In the genomic region with DNA sequence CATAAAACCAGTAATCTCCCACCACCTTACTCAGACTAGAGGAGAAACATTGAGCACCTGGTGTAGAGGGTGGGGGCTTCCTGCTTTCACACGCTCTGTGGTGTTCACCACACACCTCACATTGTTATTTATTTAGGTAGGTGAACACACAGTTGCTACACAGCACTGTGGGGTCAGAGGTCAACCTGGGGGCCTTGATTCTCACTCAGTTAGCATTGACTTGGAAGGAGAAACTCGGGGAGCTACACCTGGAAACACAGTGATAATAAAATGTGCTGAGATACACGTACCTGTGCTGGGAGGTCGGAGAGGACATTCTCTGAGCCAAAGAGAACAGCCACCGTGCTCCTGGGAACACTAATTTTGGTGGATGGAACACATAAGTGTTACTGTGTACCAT, we compare ENCODE assay signal across 28 mouse cellular contexts. TPM values are rescaled to one million over a fixed set of nuclear protein-coding genes. Genes with fewer than 3 reads are reported as not detected.
DNase-seq lines count a peak whose midpoint lies in the region; ATAC-seq and TF ChIP-seq lines count a peak whose summit lies in the region.
"Had no signal": no experiment of that assay in that cellular context is flagged by ENCODE, and none has a peak within 500 bp of the region (broad histone marks: within the 10 kb centered on the region; RNA-seq: fewer than 3 reads in every experiment).

No protein-coding gene starts in this region.

- no peak overlapping the region for H3K27ac ChIP-seq in kidney, embryonic 15.5 days
- H3K27ac ChIP-seq in testis, adult 2 months (ENCODE audit: control insufficient read depth, insufficient read depth, low read depth, low read length) = no peak overlapping the region
- H3K27ac ChIP-seq: embryonic facial prominence, embryonic 13.5 days; forebrain, embryonic 10.5 days; forebrain, embryonic 15.5 days; heart, embryonic 15.5 days; layer of hippocampus, adult 2 months; left cerebral cortex, adult 2 months; limb, embryonic 12.5 days; liver, embryonic 15.5 days; stomach, embryonic 15.5 days had no signal

- H3K9ac ChIP-seq in kidney, embryonic 15.5 days = no peak overlapping the region
- H3K9ac ChIP-seq: embryonic facial prominence, embryonic 13.5 days; forebrain, embryonic 15.5 days; heart, embryonic 15.5 days; limb, embryonic 12.5 days; liver, embryonic 15.5 days; lung, embryonic 14.5 days; stomach, embryonic 15.5 days had no signal

- DNase-seq in cerebellum, adult 11-12 months = peak; percentile 20
- no peak for DNase-seq in cerebellum, postnatal 36 days
- DNase-seq in kidney, adult 18-20 months = no peak
- DNase-seq in testis, postnatal 14 days (ENCODE audit: low spot score) = no peak
- DNase-seq in kidney, postnatal 14 days = peak; percentile 34
- DNase-seq: adrenal gland, adult 2 months; cerebellum, adult 9-10 months; gastrocnemius, postnatal 25 days; heart, adult 11 months; lung, postnatal 14 days; midbrain, embryonic 14.5 days; right cerebral cortex, postnatal 25 days had no signal

- peaks cover 4% of the 10 kb centered on the region; the same call in 1 of the 2 replicates for H3K27me3 ChIP-seq in kidney, embryonic 15.5 days
- no peaks in the 10 kb centered on the region for H3K27me3 ChIP-seq in testis, adult 2 months (ENCODE audit: control insufficient read depth, insufficient read depth, low read length)
- H3K27me3 ChIP-seq: stomach, embryonic 15.5 days had no signal

- H3K9me3 ChIP-seq in kidney, embryonic 15.5 days (replicated peaks) = no peaks in the 10 kb centered on the region
- H3K9me3 ChIP-seq: embryonic facial prominence, embryonic 13.5 days; forebrain, embryonic 10.5 days; forebrain, embryonic 15.5 days; heart, embryonic 10.5 days; heart, embryonic 15.5 days; limb, embryonic 12.5 days; liver, embryonic 15.5 days; stomach, embryonic 15.5 days had no signal

- no peak for ATAC-seq in kidney, embryonic 15.5 days (replicated peaks; ENCODE audit: low FRiP score)
- ATAC-seq: activated CD4-positive, CD25-positive, alpha-beta regulatory T cell, adult 4 months; forebrain, embryonic 15.5 days; inflammation-experienced regulatory T-cells, adult 6 months had no signal

- TF ChIP-seq POLR2A in testis, adult 2 months (IDR thresholded peaks at IDR 0.05; ENCODE audit: control insufficient read depth, low read depth, low read length) = no peak

- peaks cover 24% of the 10 kb centered on the region for H3K4me1 ChIP-seq in kidney, embryonic 15.5 days
- peaks cover 16% of the 10 kb centered on the region for H3K4me1 ChIP-seq in testis, adult 2 months (ENCODE audit: control insufficient read depth, insufficient read depth, low read length)

- no peaks in the 10 kb centered on the region for H3K36me3 ChIP-seq in kidney, embryonic 15.5 days
- H3K36me3 ChIP-seq in testis, adult 2 months (ENCODE audit: control insufficient read depth, insufficient read depth, low read length) = no peaks in the 10 kb centered on the region
- H3K36me3 ChIP-seq: embryonic facial prominence, embryonic 13.5 days; forebrain, embryonic 10.5 days; forebrain, embryonic 15.5 days; heart, embryonic 10.5 days; heart, embryonic 15.5 days; limb, embryonic 12.5 days; liver, embryonic 15.5 days; stomach, embryonic 15.5 days had no signal

- no peak for TF ChIP-seq CTCF in testis, adult 2 months (IDR thresholded peaks at IDR 0.05; ENCODE audit: control insufficient read depth, insufficient read depth, insufficient replicate concordance, low read depth, low read length)

- no peak overlapping the region for H3K4me3 ChIP-seq in kidney, embryonic 15.5 days (replicated peaks)
- H3K4me3 ChIP-seq in testis, adult 2 months (ENCODE audit: control insufficient read depth, low read depth, low read length) = peak overlapping the region; percentile 54
- H3K4me3 ChIP-seq: embryonic facial prominence, embryonic 13.5 days; forebrain, embryonic 10.5 days; forebrain, embryonic 15.5 days; heart, embryonic 10.5 days; heart, embryonic 15.5 days; left cerebral cortex, adult 2 months; limb, embryonic 12.5 days; liver, embryonic 15.5 days; stomach, embryonic 15.5 days had no signal

- WGBS in kidney, embryonic 15.5 days = 82% methylated on average over 5 of the region's 5 CpGs

- peak overlapping the region; percentile 27 for H3K4me2 ChIP-seq in kidney, embryonic 15.5 days
- H3K4me2 ChIP-seq: embryonic facial prominence, embryonic 13.5 days; forebrain, embryonic 15.5 days; heart, embryonic 15.5 days; limb, embryonic 12.5 days; liver, embryonic 15.5 days; lung, embryonic 14.5 days; stomach, embryonic 15.5 days had no signal

RNA-seq across cellular contexts. Expression of gene Cdkl1, which starts 2.7 kb away (rescaled TPM):
- 21.4 and 24.7 TPM in 2 replicates for polyA plus RNA-seq in kidney, embryonic 15.5 days (2015; fragmentation: Nextera tagmentation; extraction: Ambion mirVana)
- polyA plus RNA-seq in testis, adult 2 months (2012; rRNA removed) = 7.9 and 8.2 TPM in 2 replicates
- polyA plus RNA-seq: activated CD4-positive, CD25-positive, alpha-beta regulatory T cell, adult 4 months; C2C12; inflammation-experienced regulatory T-cells, adult 6 months had no signal

Comparison
In these comparisons a context has a peak if more than half of its experiments do, and no peak if none do; other contexts are left out.
1. DNase-seq: peak in cerebellum, adult 11-12 months (single experiment) and kidney, postnatal 14 days (single experiment); none in cerebellum, postnatal 36 days (0 of 2), kidney, adult 18-20 months (single experiment) and testis, postnatal 14 days (single experiment).